Mouse (Mus musculus) CH12.LX (cell line): ENCODE measurements at regions not wholly inside any gene's neighbourhood (a gene's known extent, or its start where the extent isn't known, plus 50 kb on each side); places are given as distances from the start of the nearest gene placed in this dataset.
"Not testable (repeated sequence)": the region's sequence is repeated elsewhere in the genome, so short reads cannot be mapped to it uniquely, and the experiment has no call there.

ENCODE experiments used
- DNase-seq: peaks from one replicate; pipeline ENCODE4 v3.0.0-alpha.2; 2013; ENCODE audit errors: extremely low read depth
- H3K27ac ChIP-seq: 2 replicates; pipeline ENCODE4 v1.5.1; 2012; ENCODE audit warnings: low read depth, mild to moderate bottlenecking, control low read depth, moderate library complexity; ENCODE audit not compliant: insufficient read depth
- H3K27me3 ChIP-seq: replicated peaks from 2 replicates; pipeline ENCODE3; 2012; ENCODE audit warnings: inconsistent platforms
- H3K36me3 ChIP-seq, 2 experiments: replicated peaks in 1 of 2; 2 replicates each; pipeline versions ENCODE3 to v1.6.1; 2012; ENCODE audit warnings: inconsistent platforms in 1 of 2, low read length in 1 of 2, mild to moderate bottlenecking in 1 of 2, mixed read lengths in 1 of 2, moderate library complexity in 1 of 2; ENCODE audit not compliant: control insufficient read depth in 1 of 2, insufficient read depth in 1 of 2
- H3K4me1 ChIP-seq, 2 experiments: 2 replicates each; pipeline ENCODE4 v1.6.1; 2012; ENCODE audit warnings: inconsistent platforms in 1 of 2, moderate library complexity in 1 of 2; ENCODE audit not compliant: insufficient read depth in 2 of 2, control insufficient read depth in 1 of 2
- H3K4me2 ChIP-seq: 2 replicates; pipeline ENCODE4 v1.6.1; 2012; ENCODE audit warnings: low read depth, mild to moderate bottlenecking, control low read depth; ENCODE audit not compliant: poor library complexity, insufficient read depth, severe bottlenecking
- H3K4me3 ChIP-seq, 3 experiments: fragments of 150-350 bp in 1 of 3; sonication (generic) in 1 of 3; replicated peaks in 1 of 3; 2 replicates each; pipeline versions ENCODE3 to v1.5.1; 2011 to 2012; ENCODE audit warnings: low read depth in 2 of 3, low read length in 2 of 3, mild to moderate bottlenecking in 2 of 3, moderate library complexity in 2 of 3, control low read depth in 1 of 3, improper control_type of control experiment in 1 of 3, inconsistent platforms in 1 of 3, mixed read lengths in 1 of 3; ENCODE audit not compliant: poor library complexity in 1 of 3
- H3K79me2 ChIP-seq: replicated peaks from 2 replicates; pipeline ENCODE4 v1.6.1; 2012; ENCODE audit warnings: mild to moderate bottlenecking, moderate library complexity; ENCODE audit not compliant: control insufficient read depth, poor library complexity, insufficient read depth, severe bottlenecking; ENCODE audit errors: extremely low read depth
- H3K9ac ChIP-seq: 2 replicates; pipeline ENCODE4 v1.6.1; 2012; ENCODE audit warnings: low read depth, mild to moderate bottlenecking, control low read depth, moderate library complexity; ENCODE audit not compliant: insufficient read depth
- H3K9me3 ChIP-seq: replicated peaks from 2 replicates; pipeline ENCODE3; 2012; ENCODE audit warnings: low read length, inconsistent platforms, mixed read lengths
- BHLHE40 ChIP-seq: IDR thresholded peaks from 2 replicates; pipeline ENCODE4 v1.6.1; 2011; ENCODE audit warnings: mild to moderate bottlenecking, low read depth, low read length, improper control_type of control experiment
- CHD1 ChIP-seq: IDR thresholded peaks from 2 replicates; pipeline ENCODE4 v1.6.1; 2012; ENCODE audit warnings: low read depth, low read length, improper control_type of control experiment, inconsistent platforms
- CHD2 ChIP-seq: IDR thresholded peaks from 2 replicates; pipeline ENCODE4 v1.6.1; 2011; ENCODE audit warnings: low read length, improper control_type of control experiment
- CTCF ChIP-seq, 2 experiments: IDR thresholded peaks in 1 of 2; conservative IDR thresholded peaks in 1 of 2; 2 replicates each; pipeline ENCODE4 v1.5.1; 2011 to 2012; ENCODE audit warnings: low read depth in 2 of 2, low read length in 2 of 2, improper control_type of control experiment in 1 of 2, inconsistent platforms in 1 of 2, mild to moderate bottlenecking in 1 of 2, moderate library complexity in 1 of 2
- E2F4 ChIP-seq: IDR thresholded peaks from 2 replicates; pipeline ENCODE4 v1.6.1; 2011; ENCODE audit warnings: low read depth, low read length, improper control_type of control experiment; ENCODE audit not compliant: insufficient replicate concordance
- ELF1 ChIP-seq: IDR thresholded peaks from 2 replicates; pipeline ENCODE4 v1.6.1; 2014; ENCODE audit warnings: low read depth, mild to moderate bottlenecking, inconsistent platforms, low read length, improper control_type of control experiment
- EP300 ChIP-seq: IDR thresholded peaks from 2 replicates; pipeline ENCODE4 v1.6.1; 2011; ENCODE audit warnings: low read length, improper control_type of control experiment
- ETS1 ChIP-seq: conservative IDR thresholded peaks from 2 replicates; pipeline ENCODE4 v1.6.1; 2012; ENCODE audit warnings: low read depth, mild to moderate bottlenecking, inconsistent platforms, low read length, improper control_type of control experiment, moderate library complexity
- GABPA ChIP-seq: IDR thresholded peaks from 2 replicates; pipeline ENCODE4 v1.6.1; 2012; ENCODE audit warnings: low read depth, low read length, improper control_type of control experiment, inconsistent platforms; ENCODE audit not compliant: insufficient replicate concordance
- HCFC1 ChIP-seq: IDR thresholded peaks from 2 replicates; pipeline ENCODE4 v1.6.1; 2012; ENCODE audit warnings: low read depth, mild to moderate bottlenecking, inconsistent platforms, low read length, improper control_type of control experiment
- JUN ChIP-seq: IDR thresholded peaks from 2 replicates; pipeline ENCODE4 v1.6.1; 2011; ENCODE audit warnings: low read depth, mild to moderate bottlenecking, low read length, improper control_type of control experiment, moderate library complexity; ENCODE audit not compliant: insufficient read depth
- JUND ChIP-seq: conservative IDR thresholded peaks from 2 replicates; pipeline ENCODE4 v1.6.1; 2011; ENCODE audit warnings: low read depth, low read length, improper control_type of control experiment
- KAT2A ChIP-seq: IDR thresholded peaks from 2 replicates; pipeline ENCODE4 v1.6.1; 2012; ENCODE audit warnings: low read length, improper control_type of control experiment, inconsistent platforms; ENCODE audit not compliant: insufficient replicate concordance
- MAX ChIP-seq: IDR thresholded peaks from 2 replicates; pipeline ENCODE4 v1.6.1; 2011; ENCODE audit warnings: low read length, improper control_type of control experiment
- MAZ ChIP-seq: IDR thresholded peaks from 2 replicates; pipeline ENCODE4 v1.6.1; 2012; ENCODE audit warnings: low read depth, mild to moderate bottlenecking, inconsistent platforms, low read length, improper control_type of control experiment, moderate library complexity
- MEF2A ChIP-seq: IDR thresholded peaks from 2 replicates; pipeline ENCODE4 v1.6.1; 2014; ENCODE audit warnings: low read depth, mild to moderate bottlenecking, inconsistent platforms, low read length, improper control_type of control experiment, borderline replicate concordance
- MYC ChIP-seq: IDR thresholded peaks from 2 replicates; pipeline ENCODE4 v1.6.1; 2011; ENCODE audit warnings: low read depth, mild to moderate bottlenecking, improper control_type of control experiment, low read length
- NELFE ChIP-seq: IDR thresholded peaks from 2 replicates; pipeline ENCODE4 v1.6.1; 2011; ENCODE audit warnings: low read depth, low read length, improper control_type of control experiment
- NRF1 ChIP-seq: IDR thresholded peaks from 2 replicates; pipeline ENCODE4 v1.6.1; 2014; ENCODE audit warnings: low read depth, mild to moderate bottlenecking, inconsistent platforms, low read length, improper control_type of control experiment, moderate library complexity
- PAX5 ChIP-seq: IDR thresholded peaks from 2 replicates; pipeline ENCODE4 v1.6.1; 2012; ENCODE audit warnings: low read length, inconsistent platforms, mixed read lengths
- POLR2A ChIP-seq: IDR thresholded peaks from 2 replicates; pipeline ENCODE4 v1.6.1; 2011; ENCODE audit warnings: low read depth, mild to moderate bottlenecking, improper control_type of control experiment, low read length
- POLR2AphosphoS2 ChIP-seq: IDR thresholded peaks from 2 replicates; pipeline ENCODE4 v1.6.1; 2011; ENCODE audit warnings: low read depth, low read length, improper control_type of control experiment
- SIN3A ChIP-seq: IDR thresholded peaks from 2 replicates; pipeline ENCODE4 v1.6.1; 2012; ENCODE audit warnings: low read length, improper control_type of control experiment, inconsistent platforms
- SMC3 ChIP-seq: IDR thresholded peaks from 2 replicates; pipeline ENCODE4 v1.6.1; 2011; ENCODE audit warnings: low read depth, low read length, improper control_type of control experiment
- TBP ChIP-seq: conservative IDR thresholded peaks from 2 replicates; pipeline ENCODE4 v1.6.1; 2011; ENCODE audit warnings: low read depth, low read length, improper control_type of control experiment
- TCF12 ChIP-seq: IDR thresholded peaks from 2 replicates; pipeline ENCODE4 v1.6.1; 2014; ENCODE audit warnings: low read depth, mild to moderate bottlenecking, inconsistent platforms, low read length, improper control_type of control experiment
- UBTF ChIP-seq: IDR thresholded peaks from 2 replicates; pipeline ENCODE4 v1.6.1; 2012; ENCODE audit warnings: low read depth, mild to moderate bottlenecking, inconsistent platforms, low read length, improper control_type of control experiment, moderate library complexity
- USF1 ChIP-seq: IDR thresholded peaks from 2 replicates; pipeline ENCODE4 v1.6.1; 2014; ENCODE audit warnings: low read depth, mild to moderate bottlenecking, inconsistent platforms, low read length, improper control_type of control experiment
- USF2 ChIP-seq: conservative IDR thresholded peaks from 2 replicates; pipeline ENCODE4 v1.6.1; 2011; ENCODE audit warnings: low read depth, low read length, improper control_type of control experiment
- ZC3H11A ChIP-seq: IDR thresholded peaks from 2 replicates; pipeline ENCODE4 v1.6.1; 2012; ENCODE audit warnings: low read depth, mild to moderate bottlenecking, inconsistent platforms, low read length, improper control_type of control experiment
- ZKSCAN1 ChIP-seq: IDR thresholded peaks from 2 replicates; pipeline ENCODE4 v1.6.1; 2012; ENCODE audit warnings: low read depth, inconsistent platforms, low read length, improper control_type of control experiment, borderline replicate concordance
- ZMIZ1 ChIP-seq: IDR thresholded peaks from 2 replicates; pipeline ENCODE4 v1.6.1; 2012; ENCODE audit warnings: low read depth, mild to moderate bottlenecking, inconsistent platforms, low read length, improper control_type of control experiment
- ZNF384 ChIP-seq: IDR thresholded peaks from 2 replicates; pipeline ENCODE4 v1.6.1; 2012; ENCODE audit warnings: low read depth, low read length, improper control_type of control experiment, inconsistent platforms
- dilution Hi-C: fragments of 300-500 bp; cut with MboI; formaldehyde crosslinking; loops from 2 replicates; pipeline ENCODE4 v1.14.3; 2020; ENCODE audit warnings: low sequenced_read_pairs; ENCODE audit not compliant: extremely low pct_unique_long_range_greater_than_20kb, extremely low pct_ligation_motif_present
- in situ Hi-C: fragments of 300-500 bp; cut with MboI; formaldehyde crosslinking; loops from 3 replicates; pipeline ENCODE4 v1.14.3; 2019; ENCODE audit warnings: low sequenced_read_pairs, low pct_ligation_motif_present, low pct_unique_long_range_greater_than_20kb, mixed read lengths

- H3K79me2 ChIP-seq, H3K27me3 ChIP-seq, DNase-seq, H3K4me3 ChIP-seq, H3K9me3 ChIP-seq, dilution Hi-C loops, H3K9ac ChIP-seq, in situ Hi-C loops, H3K4me2 ChIP-seq, H3K36me3 ChIP-seq, H3K27ac ChIP-seq: not testable (repeated sequence)
- TF ChIP-seq JUND (peak; percentile 82), JUN (peak; percentile 89), EP300 (peak; percentile 38; the same call in 1 of the 2 replicates)
- peaks cover 18 to 21% of the 10 kb centered on the region in 2 experiments for H3K4me1 ChIP-seq
Observed at GRCm38 (mm10) chr3:133704849-133705248, 159.9 kb upstream of the Tet2 start.

GRCm38 (mm10) chr3:133711518-133711917, 166.6 kb upstream of the Tet2 start:
- in situ Hi-C loops (no loop called here), dilution Hi-C loops (no loop called here)
- H3K36me3 ChIP-seq, result no peaks in the 10 kb centered on the region
- H3K9me3 ChIP-seq, result no peaks in the 10 kb centered on the region
- H3K4me1 ChIP-seq, result peaks cover 22 to 42% of the 10 kb centered on the region in 2 experiments
- no peaks in the 10 kb centered on the region for H3K27me3 ChIP-seq
- H3K4me2 ChIP-seq, result no peak overlapping the region
- no peak overlapping the region for H3K9ac ChIP-seq
- peak overlapping the region; percentile 27; the same call in 1 of the 2 replicates for H3K27ac ChIP-seq
- H3K4me3 ChIP-seq, result no peak overlapping the region
- H3K79me2 ChIP-seq, result no peaks in the 10 kb centered on the region
- DNase-seq, result peak; percentile 62
- TF ChIP-seq CTCF (conservative IDR thresholded peaks at IDR 0.05 in 1 of 2, IDR thresholded peaks at IDR 0.05 in 1 of 2; ENCODE audit: low read depth in 2 of 2, low read length in 2 of 2) (no peak), MAX (peak; percentile 58; the same call in 1 of the 2 replicates), TCF12 (peak; percentile 79), TBP (0 out of 2 replicates have a peak, but pooled peaks have one; percentile 35), PAX5 (no peak), MYC (peak; percentile 89), JUND (peak; percentile 91), ETS1 (peak; percentile 83; the same call in 1 of the 2 replicates), POLR2A (no peak), ZMIZ1 (no peak), E2F4 (0 out of 2 replicates have a peak, but pooled peaks have one; percentile 16), USF1 (no peak), SIN3A (peak; percentile 80), HCFC1 (no peak; the same call in 1 of the 2 replicates), ELF1 (no peak; the same call in 1 of the 2 replicates), MEF2A (peak; percentile 80; the same call in 1 of the 2 replicates), ZKSCAN1 (no peak), CHD1 (0 out of 2 replicates have a peak, but pooled peaks have one; percentile 39), NELFE (no peak), KAT2A (0 out of 2 replicates have a peak, but pooled peaks have one; percentile 52), NRF1 (no peak), UBTF (no peak), GABPA (no peak), JUN (peak; percentile 89), BHLHE40 (peak; percentile 76), ZNF384 (no peak; the same call in none of the 2 replicates), SMC3 (peak; percentile 31), POLR2AphosphoS2 (no peak), MAZ (peak; percentile 61; the same call in 1 of the 2 replicates), USF2 (no peak), EP300 (peak; percentile 98), ZC3H11A (no peak), CHD2 (peak; percentile 87)
